Mouse (Mus musculus) hindbrain, embryonic 13.5 days (tissue): ENCODE data around the gene Tbc1d1. TPM values are rescaled to one million over a fixed set of nuclear protein-coding genes. Genes with fewer than 3 reads are reported as not detected.

Experiments
- ATAC-seq: fragments of 200-750 bp; cut with Nextera tagmentation; 2 replicates; pipeline ENCODE4 v1.8.0; 2017; ENCODE audit warnings: moderate TSS enrichment; ENCODE audit not compliant: low FRiP score
- H3K27ac ChIP-seq: fragments of 300-500 bp; sonication (generic); 2 replicates; pipeline ENCODE4 v1.5.1; 2015; ENCODE audit warnings: inconsistent platforms, mild to moderate bottlenecking, moderate library complexity
- H3K27me3 ChIP-seq: fragments of 300-500 bp; sonication (generic); 2 replicates; pipeline ENCODE4 v1.6.1; 2015; ENCODE audit warnings: mild to moderate bottlenecking, inconsistent platforms
- H3K36me3 ChIP-seq: fragments of 300-500 bp; sonication (generic); 2 replicates; pipeline ENCODE4 v1.6.1; 2015; ENCODE audit warnings: mild to moderate bottlenecking, inconsistent platforms
- H3K4me1 ChIP-seq: fragments of 300-500 bp; sonication (generic); replicated peaks from 2 replicates; pipeline ENCODE4 v1.6.1; 2015; ENCODE audit warnings: inconsistent platforms
- H3K4me2 ChIP-seq: fragments of 300-500 bp; sonication (generic); 2 replicates; pipeline ENCODE4 v1.6.1; 2015; ENCODE audit warnings: inconsistent platforms, mild to moderate bottlenecking, moderate library complexity
- H3K4me3 ChIP-seq: fragments of 300-500 bp; sonication (generic); 2 replicates; pipeline ENCODE4 v1.5.1; 2015; ENCODE audit warnings: mild to moderate bottlenecking, inconsistent platforms
- H3K9ac ChIP-seq: fragments of 300-500 bp; sonication (generic); 2 replicates; pipeline ENCODE4 v1.6.1; 2015; ENCODE audit warnings: mild to moderate bottlenecking, inconsistent platforms
- H3K9me3 ChIP-seq: fragments of 300-500 bp; sonication (generic); 2 replicates; pipeline ENCODE4 v1.6.1; 2016; ENCODE audit warnings: inconsistent platforms
- WGBS: fragments of 180-500 bp; shearing (Covaris S2); methylation state at CpG from one replicate; pipeline ENCODE4 v1.1.7; 2015; 5-methylcytosine and 5-hydroxymethylcytosine counted together
- polyA plus RNA-seq: library from polyadenylated mRNA; unstranded; fragments of >200 nt; fragmentation: Nextera tagmentation; extraction: Ambion mirVana; gene quantifications from 2 replicates; pipeline ENCODE4 v1.2.1, GENCODE M21; 2015

Tbc1d1 gene
- polyA plus RNA-seq, 1 experiment from 2014 or later: 14.5 TPM

DNA sequence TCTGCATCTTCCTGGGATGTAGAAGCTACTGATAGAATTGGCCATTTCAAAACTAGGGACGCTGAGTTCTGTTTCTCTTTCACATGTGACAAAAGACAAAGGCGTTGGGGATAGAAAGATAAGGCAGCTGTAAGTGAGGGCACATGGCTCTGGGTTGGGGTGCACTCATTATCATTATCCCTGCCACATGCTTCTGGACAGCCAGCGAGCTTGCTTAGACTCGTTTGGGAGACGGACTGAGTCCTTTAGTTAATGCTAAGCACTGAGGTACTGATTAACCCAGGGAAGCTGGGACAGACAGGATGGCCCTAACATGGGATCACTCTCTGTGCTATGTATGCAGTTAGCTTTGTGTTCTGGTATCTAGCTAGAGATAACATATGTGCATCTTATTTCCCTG lies 95.3 kb downstream of the Tbc1d1 start:
- H3K4me1 ChIP-seq: 0 out of 2 replicates have a peak, but pooled peaks cover 6% of the 10 kb centered on the region
- H3K27me3 ChIP-seq: no peaks in the 10 kb centered on the region
- H3K4me2 ChIP-seq: no peak overlapping the region
- no peak overlapping the region for H3K27ac ChIP-seq
- 55% methylated on average over 5 of the region's 5 CpGs for WGBS
- no peaks in the 10 kb centered on the region for H3K9me3 ChIP-seq
- no peak overlapping the region for H3K9ac ChIP-seq
- H3K36me3 ChIP-seq: no peaks in the 10 kb centered on the region
- H3K4me3 ChIP-seq: no peak overlapping the region
- no peak for ATAC-seq

DNA sequence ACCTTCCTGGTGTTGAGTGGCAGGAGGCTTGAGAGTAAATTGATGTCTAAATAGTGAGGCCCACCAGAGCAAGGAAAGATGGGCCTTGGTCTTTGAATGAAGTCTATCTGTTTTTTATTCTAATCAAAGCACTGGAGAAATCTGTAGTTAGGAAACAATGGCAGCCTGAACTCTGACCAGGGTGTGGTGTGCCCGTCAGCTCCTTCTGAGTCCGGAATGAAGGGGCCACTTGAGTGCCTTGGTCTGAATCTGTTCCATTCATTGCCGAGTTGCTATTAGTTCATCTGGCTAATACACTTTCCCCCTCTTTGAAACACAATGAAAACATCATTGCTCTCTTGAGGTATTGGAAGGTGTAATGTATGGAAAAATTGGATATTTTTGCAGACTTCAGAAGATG lies 98.2 kb downstream of the Tbc1d1 start:
- no peak overlapping the region for H3K27ac ChIP-seq
- H3K4me1 ChIP-seq: 0 out of 2 replicates have a peak, but pooled peaks cover 6% of the 10 kb centered on the region
- 20% methylated on average over 3 of the region's 3 CpGs for WGBS
- no peaks in the 10 kb centered on the region for H3K27me3 ChIP-seq
- no peak overlapping the region for H3K4me3 ChIP-seq
- H3K9me3 ChIP-seq: no peaks in the 10 kb centered on the region
- H3K9ac ChIP-seq: no peak overlapping the region
- no peak overlapping the region for H3K4me2 ChIP-seq
- ATAC-seq: no peak
- peaks cover 6% of the 10 kb centered on the region for H3K36me3 ChIP-seq

DNA sequence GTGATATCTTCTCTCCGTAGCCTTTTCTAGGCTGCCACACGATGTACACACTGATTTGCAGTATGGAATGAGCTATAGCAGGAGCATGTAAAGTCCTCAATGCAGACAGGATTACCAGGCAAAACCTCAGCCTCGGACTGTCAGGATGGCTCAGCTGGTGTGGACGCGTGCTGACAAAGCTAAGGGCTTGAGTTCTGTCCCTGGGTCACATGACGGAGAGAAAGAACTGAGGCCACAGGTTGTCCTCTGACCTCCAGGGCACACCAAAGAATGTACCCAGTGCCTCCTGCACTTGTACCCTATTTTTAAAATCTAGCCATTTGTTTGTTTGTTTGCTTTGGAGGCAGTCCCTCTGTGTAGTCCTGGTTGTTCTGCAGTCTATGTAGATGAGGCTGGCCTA lies 98.9 kb downstream of the Tbc1d1 start:
- Histone ChIP-seq H3K4me3 (no peak overlapping the region), H3K9ac (no peak overlapping the region), H3K27ac (no peak overlapping the region), H3K4me2 (no peak overlapping the region), H3K9me3 (no peaks in the 10 kb centered on the region), H3K36me3 (peaks cover 6% of the 10 kb centered on the region), H3K27me3 (no peaks in the 10 kb centered on the region), H3K4me1 (0 out of 2 replicates have a peak, but pooled peaks cover 6% of the 10 kb centered on the region)
- ATAC-seq: no peak
- 28% methylated on average over 6 of the region's 6 CpGs for WGBS

DNA sequence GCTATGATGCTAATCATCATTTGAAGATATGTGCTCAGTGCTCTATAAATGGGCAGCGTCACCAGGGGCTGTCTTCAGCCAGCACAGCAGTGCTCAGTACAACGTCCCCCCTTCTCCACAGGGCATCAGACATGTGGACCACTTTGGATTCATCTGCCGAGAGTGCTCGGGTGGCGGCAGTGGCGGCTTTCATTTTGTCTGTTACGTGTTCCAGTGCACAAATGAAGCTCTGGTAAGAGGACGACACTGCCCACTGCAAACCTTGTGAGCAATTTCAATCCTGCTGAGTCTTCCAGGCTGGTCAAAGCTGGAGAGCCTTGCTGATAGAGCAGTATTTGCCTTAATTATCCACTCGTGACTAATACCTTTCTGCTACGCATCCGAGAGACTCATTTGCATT lies 107.2 kb downstream of the Tbc1d1 start:
- H3K4me1 ChIP-seq: peaks cover 11% of the 10 kb centered on the region
- H3K4me2 ChIP-seq: no peak overlapping the region
- H3K36me3 ChIP-seq: no peaks in the 10 kb centered on the region
- no peak for ATAC-seq
- 62% methylated on average over 11 of the region's 11 CpGs for WGBS
- H3K9me3 ChIP-seq: no peaks in the 10 kb centered on the region
- peak overlapping the region; percentile 49; the same call in 1 of the 2 replicates for H3K27ac ChIP-seq
- no peak overlapping the region for H3K4me3 ChIP-seq
- no peaks in the 10 kb centered on the region for H3K27me3 ChIP-seq
- no peak overlapping the region for H3K9ac ChIP-seq

DNA sequence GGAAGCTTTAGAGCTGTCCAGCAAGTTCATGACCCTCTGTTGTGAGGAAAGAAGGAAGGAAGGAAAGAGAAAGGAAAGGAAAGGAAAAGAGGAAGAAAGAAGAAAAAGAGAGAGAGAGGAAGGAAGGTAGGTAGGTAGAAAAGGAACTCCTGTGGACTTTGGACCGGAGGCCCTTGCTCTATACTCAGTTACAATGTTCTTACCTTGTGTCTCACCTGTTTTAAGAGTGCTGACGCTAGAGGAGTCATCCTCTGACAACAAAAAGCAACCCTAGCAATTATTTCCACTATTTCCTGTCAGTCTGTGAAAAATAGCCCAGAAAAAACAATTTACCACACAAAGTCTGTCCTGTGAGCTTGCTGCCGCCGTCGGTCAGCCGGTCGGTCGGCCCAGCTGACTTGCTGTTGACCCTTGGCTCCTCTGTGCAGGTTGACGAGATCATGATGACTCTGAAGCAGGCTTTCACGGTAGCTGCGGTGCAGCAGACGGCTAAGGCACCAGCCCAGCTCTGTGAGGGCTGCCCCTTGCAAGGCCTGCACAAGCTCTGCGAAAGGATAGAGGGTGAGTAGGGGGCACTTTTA lies 107.9 kb downstream of the Tbc1d1 start:
- H3K36me3 ChIP-seq: no peaks in the 10 kb centered on the region
- no peak for ATAC-seq
- no peak overlapping the region for H3K9ac ChIP-seq
- no peaks in the 10 kb centered on the region for H3K9me3 ChIP-seq
- no peak overlapping the region for H3K4me2 ChIP-seq
- H3K27me3 ChIP-seq: no peaks in the 10 kb centered on the region
- 75% methylated on average over 13 of the region's 13 CpGs for WGBS
- peak overlapping the region; percentile 49 for H3K27ac ChIP-seq
- no peak overlapping the region for H3K4me3 ChIP-seq
- H3K4me1 ChIP-seq: peaks cover 11% of the 10 kb centered on the region

DNA sequence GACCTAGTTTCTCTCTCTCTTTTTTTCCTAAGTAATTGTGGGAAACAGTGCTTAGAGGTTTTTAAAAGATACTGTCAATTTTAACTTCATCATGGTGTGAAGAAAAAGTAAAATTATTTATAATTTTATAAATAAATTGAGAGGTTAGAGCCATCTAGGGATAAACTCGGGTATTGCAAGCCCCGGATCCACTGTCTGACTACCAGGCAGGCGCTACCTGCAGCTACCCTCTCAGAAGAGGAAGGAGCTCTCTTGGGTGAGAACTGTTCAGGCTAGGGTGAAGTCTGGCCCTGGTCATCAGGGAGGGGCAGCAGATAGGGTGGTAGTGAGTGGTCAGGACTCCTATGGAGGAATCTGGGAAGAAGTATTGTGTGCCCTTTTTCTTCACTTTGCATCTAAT lies 109.0 kb downstream of the Tbc1d1 start:
- Histone ChIP-seq H3K9ac (no peak overlapping the region), H3K4me2 (no peak overlapping the region), H3K36me3 (no peaks in the 10 kb centered on the region), H3K4me3 (no peak overlapping the region), H3K27me3 (no peaks in the 10 kb centered on the region), H3K27ac (no peak overlapping the region), H3K4me1 (peaks cover 17% of the 10 kb centered on the region), H3K9me3 (no peaks in the 10 kb centered on the region)
- ATAC-seq: no peak
- 32% methylated on average over 3 of the region's 3 CpGs for WGBS

DNA sequence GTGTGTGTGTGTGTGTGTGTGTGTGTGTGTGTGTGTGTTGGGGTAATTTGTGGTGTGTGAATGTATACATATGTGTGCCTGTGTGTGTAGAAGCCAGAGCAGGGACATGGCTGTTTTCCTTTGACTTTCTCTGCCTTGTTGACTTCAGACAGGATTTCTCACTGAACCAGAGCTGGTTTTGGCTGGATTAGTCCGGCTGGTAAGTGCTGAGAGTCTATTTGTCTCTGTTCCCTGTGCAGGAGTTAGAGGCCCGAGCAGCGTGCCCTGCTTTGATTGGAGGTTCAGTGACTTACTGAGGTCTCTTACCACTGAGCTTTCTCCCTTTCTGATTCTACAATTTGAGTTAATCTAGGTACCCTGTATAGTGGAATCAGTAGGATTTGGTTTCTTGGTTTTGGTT lies 109.8 kb downstream of the Tbc1d1 start:
- no peak overlapping the region for H3K9ac ChIP-seq
- WGBS: 88% methylated on average over 3 of the region's 3 CpGs
- no peak overlapping the region for H3K4me3 ChIP-seq
- H3K4me1 ChIP-seq: peaks cover 18% of the 10 kb centered on the region
- no peak overlapping the region for H3K4me2 ChIP-seq
- no peak overlapping the region for H3K27ac ChIP-seq
- H3K27me3 ChIP-seq: no peaks in the 10 kb centered on the region
- H3K9me3 ChIP-seq: no peaks in the 10 kb centered on the region
- no peaks in the 10 kb centered on the region for H3K36me3 ChIP-seq
- ATAC-seq: no peak

DNA sequence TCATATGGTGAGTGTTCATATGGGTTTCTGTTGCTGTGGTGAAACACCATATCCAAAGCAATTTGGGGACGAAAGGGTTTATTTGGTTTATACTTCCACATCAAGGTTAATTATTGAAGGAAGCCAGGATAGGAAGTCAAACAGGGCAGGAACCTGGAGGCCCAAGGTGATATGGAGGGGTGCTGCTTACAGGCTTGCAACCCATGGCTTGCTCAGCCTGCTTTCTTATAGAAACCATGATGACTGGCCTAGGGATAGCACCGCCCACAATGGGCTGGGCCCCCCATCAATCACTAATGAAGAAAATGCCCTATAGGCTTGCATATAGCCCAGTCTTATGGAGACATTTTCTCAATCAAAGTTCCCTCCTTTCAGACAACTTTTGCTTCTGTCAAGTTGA lies 110.4 kb downstream of the Tbc1d1 start:
- no peaks in the 10 kb centered on the region for H3K9me3 ChIP-seq
- no peak overlapping the region for H3K4me3 ChIP-seq
- no peak overlapping the region for H3K4me2 ChIP-seq
- 100% methylated on average over 2 of the region's 2 CpGs for WGBS
- 0 out of 2 replicates have a peak, but pooled peaks cover 6% of the 10 kb centered on the region for H3K36me3 ChIP-seq
- H3K27ac ChIP-seq: no peak overlapping the region
- no peak overlapping the region for H3K9ac ChIP-seq
- no peak for ATAC-seq
- peaks cover 18% of the 10 kb centered on the region for H3K4me1 ChIP-seq
- no peaks in the 10 kb centered on the region for H3K27me3 ChIP-seq

DNA sequence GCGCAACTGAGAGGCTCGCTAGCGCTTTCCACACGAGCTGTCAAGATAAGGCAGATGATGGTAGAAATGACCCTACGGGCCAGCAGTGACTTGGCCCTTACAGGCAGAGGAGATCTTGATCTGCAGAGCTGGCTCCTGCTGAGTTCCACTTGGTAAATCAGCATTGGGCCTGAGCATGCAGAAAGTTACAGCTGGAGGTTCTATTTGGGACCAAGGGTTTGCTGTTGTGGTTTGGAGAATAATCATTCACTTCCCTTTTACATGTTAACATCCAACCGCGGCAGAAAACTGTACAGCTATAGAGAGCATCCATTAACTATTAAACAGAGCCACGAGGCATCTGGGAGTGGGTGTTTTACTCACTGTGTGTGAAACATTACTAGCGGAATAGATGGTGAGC lies 111.2 kb downstream of the Tbc1d1 start:
- no peak for ATAC-seq
- peaks cover 18% of the 10 kb centered on the region for H3K4me1 ChIP-seq
- no peak overlapping the region for H3K9ac ChIP-seq
- H3K27me3 ChIP-seq: no peaks in the 10 kb centered on the region
- no peak overlapping the region for H3K27ac ChIP-seq
- no peak overlapping the region for H3K4me3 ChIP-seq
- 0 out of 2 replicates have a peak, but pooled peaks cover 10% of the 10 kb centered on the region for H3K36me3 ChIP-seq
- no peaks in the 10 kb centered on the region for H3K9me3 ChIP-seq
- no peak overlapping the region for H3K4me2 ChIP-seq
- 85% methylated on average over 9 of the region's 9 CpGs for WGBS

DNA sequence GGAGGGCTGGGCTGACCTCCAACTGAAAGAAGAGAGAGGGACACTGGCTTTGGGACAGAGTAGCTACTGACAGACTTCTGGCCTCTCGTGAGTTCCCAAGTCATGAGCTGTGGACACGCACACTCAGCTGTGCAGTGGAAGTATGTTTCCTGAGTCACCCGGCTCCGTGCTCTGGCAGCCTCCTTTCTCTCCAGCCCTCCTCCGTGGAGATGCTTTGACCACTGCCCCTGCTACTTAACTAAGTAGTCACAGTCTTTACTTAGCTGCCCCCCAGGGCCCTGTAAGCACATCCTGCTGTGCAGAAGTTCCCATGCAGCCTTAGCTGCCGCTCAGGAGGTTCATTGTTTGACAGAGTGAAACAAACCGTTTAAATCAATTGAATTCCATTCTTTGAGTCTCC lies 113.6 kb downstream of the Tbc1d1 start:
- no peak overlapping the region for H3K4me3 ChIP-seq
- ATAC-seq: no peak
- H3K9me3 ChIP-seq: no peaks in the 10 kb centered on the region
- no peak overlapping the region for H3K4me2 ChIP-seq
- 0 out of 2 replicates have a peak, but pooled peaks cover 7% of the 10 kb centered on the region for H3K4me1 ChIP-seq
- no peaks in the 10 kb centered on the region for H3K27me3 ChIP-seq
- 25% methylated on average over 7 of the region's 7 CpGs for WGBS
- H3K36me3 ChIP-seq: 0 out of 2 replicates have a peak, but pooled peaks cover 10% of the 10 kb centered on the region
- H3K9ac ChIP-seq: no peak overlapping the region
- H3K27ac ChIP-seq: no peak overlapping the region

DNA sequence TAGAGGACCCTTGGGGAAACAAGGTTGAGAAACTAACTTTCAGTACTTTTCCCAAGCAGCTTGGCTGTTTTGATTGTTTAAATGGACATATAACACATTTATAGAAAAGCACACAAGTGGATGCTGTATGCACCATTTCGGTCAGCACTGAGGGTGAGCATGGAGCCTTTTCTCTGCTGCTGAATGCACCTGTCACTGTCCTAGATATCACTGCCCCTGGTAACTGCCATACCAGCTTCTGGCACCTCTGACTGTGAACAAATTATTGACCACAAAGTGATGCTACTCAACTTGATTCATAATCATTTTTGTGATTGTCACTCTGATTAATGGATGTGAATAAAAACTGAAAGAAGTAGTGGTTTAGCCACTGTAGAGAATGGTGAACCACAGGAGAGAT lies 117.4 kb downstream of the Tbc1d1 start:
- Histone ChIP-seq H3K36me3 (0 out of 2 replicates have a peak, but pooled peaks cover 10% of the 10 kb centered on the region), H3K27me3 (no peaks in the 10 kb centered on the region)
- WGBS: 91% methylated on average over 1 of the region's 1 CpGs

DNA sequence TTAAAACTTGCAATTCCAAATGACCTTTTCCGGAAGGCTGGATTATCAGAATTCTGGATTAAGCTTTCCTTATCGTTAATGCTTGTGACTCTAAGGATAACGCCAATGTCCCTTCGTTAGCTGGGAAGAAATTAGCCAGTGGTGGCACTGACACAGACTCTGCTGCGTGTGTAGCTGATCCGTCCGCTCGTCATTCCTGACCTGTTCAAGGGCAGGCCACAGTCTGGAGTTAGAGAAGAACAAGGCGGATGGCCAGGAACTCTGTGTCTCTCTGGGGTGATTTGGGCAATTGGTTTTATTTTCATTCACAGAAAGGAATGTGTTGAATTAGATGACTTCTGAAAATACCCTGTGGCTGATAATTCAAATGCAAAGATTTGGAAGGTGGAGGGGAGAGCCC lies 118.2 kb downstream of the Tbc1d1 start:
- ATAC-seq: no peak
- Histone ChIP-seq H3K4me2 (no peak overlapping the region), H3K9me3 (no peaks in the 10 kb centered on the region), H3K4me3 (no peak overlapping the region), H3K27me3 (no peaks in the 10 kb centered on the region), H3K4me1 (peaks cover 7% of the 10 kb centered on the region; the same call in 1 of the 2 replicates), H3K27ac (no peak overlapping the region), H3K9ac (no peak overlapping the region), H3K36me3 (0 out of 2 replicates have a peak, but pooled peaks cover 12% of the 10 kb centered on the region)
- 86% methylated on average over 9 of the region's 9 CpGs for WGBS

More for the DNA sequence above, 117.4 kb downstream of the Tbc1d1 start:
- no peak overlapping the region for H3K9ac ChIP-seq
- no peak overlapping the region for H3K4me3 ChIP-seq
- H3K4me1 ChIP-seq: peaks cover 7% of the 10 kb centered on the region; the same call in 1 of the 2 replicates
- no peak overlapping the region for H3K27ac ChIP-seq
- no peaks in the 10 kb centered on the region for H3K9me3 ChIP-seq
- ATAC-seq: no peak
- no peak overlapping the region for H3K4me2 ChIP-seq

DNA sequence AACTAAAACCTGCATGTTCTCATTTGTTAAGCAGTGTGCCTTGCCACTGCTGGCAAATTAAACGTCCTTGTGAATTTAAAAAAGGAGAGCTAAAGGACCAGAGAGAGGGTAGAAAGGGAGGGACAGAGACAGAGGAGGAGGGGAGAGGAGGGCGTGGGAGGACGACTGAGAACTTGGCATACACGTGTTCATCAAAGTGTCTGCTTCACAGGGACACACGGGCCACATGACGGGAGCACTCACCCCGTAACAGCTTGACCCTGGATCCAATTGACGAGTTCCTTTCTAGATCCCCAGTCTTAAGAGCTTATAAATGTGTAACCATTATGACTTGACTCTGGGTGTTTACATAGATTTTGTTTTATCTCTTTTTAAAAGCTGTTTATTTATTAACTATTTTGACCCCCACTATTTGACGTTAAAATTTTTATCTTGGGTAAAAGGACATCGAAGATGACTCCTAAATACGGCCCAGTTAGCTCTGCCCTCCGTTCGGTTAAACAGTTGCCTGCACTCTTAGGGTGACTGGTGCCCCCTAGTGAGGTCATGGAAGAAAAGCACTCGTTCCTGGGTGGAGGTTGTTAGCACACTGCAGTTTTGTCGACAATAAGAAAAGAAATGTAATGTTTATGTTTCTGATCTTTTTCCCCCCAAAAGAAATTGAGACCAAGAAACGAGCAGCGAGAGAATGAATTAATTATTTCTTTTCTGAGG lies 118.8 kb downstream of the Tbc1d1 start:
- no peak overlapping the region for H3K9ac ChIP-seq
- WGBS: 36% methylated on average over 17 of the region's 17 CpGs
- no peak for ATAC-seq

More for the DNA sequence above, 118.8 kb downstream of the Tbc1d1 start:
- no peaks in the 10 kb centered on the region for H3K9me3 ChIP-seq
- H3K36me3 ChIP-seq: peaks cover 18% of the 10 kb centered on the region
- H3K4me1 ChIP-seq: peaks cover 2% of the 10 kb centered on the region; the same call in 1 of the 2 replicates
- no peak overlapping the region for H3K4me2 ChIP-seq
- no peak overlapping the region for H3K4me3 ChIP-seq
- no peak overlapping the region for H3K27ac ChIP-seq
- H3K27me3 ChIP-seq: no peaks in the 10 kb centered on the region
